Mouse (Mus musculus) spleen, adult 2 months (tissue): Measurements from ENCODE around the gene Pde7b. TPM values are rescaled to one million over a fixed set of nuclear protein-coding genes. Genes with fewer than 3 reads are reported as not detected.

Experiments used
- DNase-seq, 2 experiments: peaks; one replicate each; pipeline versions ENCODE4 v3.0.0 to v3.0.0-alpha.2; 2012 to 2021; ENCODE audit warnings: low spot score in 2 of 2, low read depth in 1 of 2
- H3K27ac ChIP-seq: fragments of 200-500 bp; 2 replicates; pipeline ENCODE4 v1.5.1; 2012; ENCODE audit warnings: low read length, inconsistent platforms; ENCODE audit not compliant: insufficient read depth
- H3K27me3 ChIP-seq: fragments of 200-500 bp; 2 replicates; pipeline ENCODE4 v1.6.1; 2012; ENCODE audit warnings: mild to moderate bottlenecking, moderate library complexity, low read length, inconsistent platforms; ENCODE audit not compliant: control insufficient read depth, insufficient read depth
- H3K36me3 ChIP-seq: fragments of 200-500 bp; 2 replicates; pipeline ENCODE4 v1.6.1; 2012; ENCODE audit warnings: mild to moderate bottlenecking, low read length, inconsistent platforms; ENCODE audit not compliant: control insufficient read depth, insufficient read depth
- H3K4me1 ChIP-seq: fragments of 200-500 bp; 2 replicates; pipeline ENCODE4 v1.6.1; 2011; ENCODE audit warnings: inconsistent platforms; ENCODE audit not compliant: control insufficient read depth, insufficient read depth, insufficient read length
- H3K4me3 ChIP-seq: fragments of 200-500 bp; 2 replicates; pipeline ENCODE4 v1.5.1; 2011; ENCODE audit warnings: mild to moderate bottlenecking, inconsistent platforms; ENCODE audit not compliant: insufficient read depth, insufficient read length; ENCODE audit errors: extremely low read depth
- CTCF ChIP-seq: fragments of 200-500 bp; IDR thresholded peaks from 2 replicates; pipeline ENCODE4 v1.5.1; 2011; ENCODE audit warnings: mild to moderate bottlenecking, inconsistent platforms; ENCODE audit not compliant: insufficient read depth, insufficient read length, insufficient replicate concordance; ENCODE audit errors: extremely low read depth
- POLR2A ChIP-seq: fragments of 200-500 bp; IDR thresholded peaks from 2 replicates; pipeline ENCODE4 v1.6.1; 2011; ENCODE audit warnings: low read depth, low read length, inconsistent platforms
- WGBS: fragments of 180-500 bp; shearing (Covaris S2); methylation state at CpG from one replicate; pipeline ENCODE4 v1.1.7; 2018; 5-methylcytosine and 5-hydroxymethylcytosine counted together
- polyA plus RNA-seq: library from polyadenylated mRNA; depleted of rRNA; stranded (reverse); fragments of >200 nt; gene quantifications from 2 replicates; pipeline ENCODE4 v1.2.3, GENCODE M21; 2012

The Pde7b gene
- polyA plus RNA-seq, 1 experiment: 0.69 TPM

- Histone ChIP-seq H3K4me1 (peaks cover 4% of the 10 kb centered on the region; the same call in 1 of the 2 replicates), H3K36me3 (no peaks in the 10 kb centered on the region), H3K27ac (no peak overlapping the region), H3K27me3 (no peaks in the 10 kb centered on the region), H3K4me3 (no peak overlapping the region)
- no peak for DNase-seq
- no peak for TF ChIP-seq CTCF
- WGBS: 24% methylated on average over 9 of the region's 9 CpGs
Observed at GRCm38 (mm10) chr10:20437428-20437827, 287.4 kb downstream of the Pde7b start.

GRCm38 (mm10) chr10:20437021-20437420 lies 287.9 kb downstream of the Pde7b start:
- Histone ChIP-seq H3K36me3 (no peaks in the 10 kb centered on the region), H3K27ac (no peak overlapping the region), H3K27me3 (no peaks in the 10 kb centered on the region), H3K4me3 (no peak overlapping the region), H3K4me1 (peaks cover 4% of the 10 kb centered on the region; the same call in 1 of the 2 replicates)
- TF ChIP-seq POLR2A: no peak
- no peak for TF ChIP-seq CTCF
- WGBS: 69% methylated on average over 2 of the region's 2 CpGs
- DNase-seq: no peak

- Histone ChIP-seq H3K27ac (no peak overlapping the region), H3K27me3 (no peaks in the 10 kb centered on the region), H3K4me1 (peaks cover 4% of the 10 kb centered on the region; the same call in 1 of the 2 replicates), H3K4me3 (no peak overlapping the region), H3K36me3 (no peaks in the 10 kb centered on the region)
- TF ChIP-seq CTCF: no peak
- TF ChIP-seq POLR2A: no peak
- 89% methylated on average over 7 of the region's 7 CpGs for WGBS
- DNase-seq: no peak
Observed at GRCm38 (mm10) chr10:20435913-20436312, 289.0 kb downstream of the Pde7b start.

GRCm38 (mm10) chr10:20431336-20431735 lies 293.5 kb downstream of the Pde7b start:
- no peak overlapping the region for H3K4me3 ChIP-seq
- no peak for TF ChIP-seq CTCF
- TF ChIP-seq POLR2A: no peak
- no peaks in the 10 kb centered on the region for H3K4me1 ChIP-seq
- DNase-seq: no peak
- no peak overlapping the region for H3K27ac ChIP-seq
- WGBS: 89% methylated on average over 12 of the region's 12 CpGs
- no peaks in the 10 kb centered on the region for H3K36me3 ChIP-seq
- no peaks in the 10 kb centered on the region for H3K27me3 ChIP-seq

- H3K4me1 ChIP-seq: no peaks in the 10 kb centered on the region
Observed at GRCm38 (mm10) chr10:20421299-20421883, 303.5 kb downstream of the Pde7b start.

GRCm38 (mm10) chr10:20420296-20420695 lies 304.6 kb downstream of the Pde7b start:
- Histone ChIP-seq H3K36me3 (no peaks in the 10 kb centered on the region), H3K4me1 (no peaks in the 10 kb centered on the region), H3K27me3 (no peaks in the 10 kb centered on the region), H3K27ac (no peak overlapping the region), H3K4me3 (no peak overlapping the region)
- DNase-seq: no peak
- WGBS: 81% methylated on average over 7 of the region's 7 CpGs
- TF ChIP-seq POLR2A (no peak), CTCF (no peak)

More at GRCm38 (mm10) chr10:20421299-20421883, 303.5 kb downstream of the Pde7b start:
- Histone ChIP-seq H3K27ac (no peak overlapping the region), H3K4me3 (no peak overlapping the region), H3K27me3 (no peaks in the 10 kb centered on the region), H3K36me3 (no peaks in the 10 kb centered on the region)
- no peak for DNase-seq
- no peak for TF ChIP-seq CTCF
- no peak for TF ChIP-seq POLR2A
- 94% methylated on average over 10 of the region's 10 CpGs for WGBS

GRCm38 (mm10) chr10:20418856-20419219 lies 306.0 kb downstream of the Pde7b start:
- Histone ChIP-seq H3K36me3 (no peaks in the 10 kb centered on the region), H3K27ac (no peak overlapping the region), H3K4me3 (no peak overlapping the region), H3K4me1 (no peaks in the 10 kb centered on the region), H3K27me3 (no peaks in the 10 kb centered on the region)
- TF ChIP-seq CTCF: no peak
- no peak for TF ChIP-seq POLR2A
- no peak for DNase-seq
- 89% methylated on average over 10 of the region's 10 CpGs for WGBS
